Mouse (Mus musculus) embryonic facial prominence, embryonic 13.5 days (tissue): ENCODE results near the gene Stpg4. TPM values are rescaled to one million over a fixed set of nuclear protein-coding genes. Genes with fewer than 3 reads are reported as not detected.
A peak's percentile ranks its signal among the peaks of the same experiment; 100 is the strongest.

Experiments used
- ATAC-seq: fragments of 200-750 bp; cut with Nextera tagmentation; 2 replicates; pipeline ENCODE4 v1.8.0; 2017; ENCODE audit warnings: low read depth; ENCODE audit not compliant: insufficient number of reproducible peaks, insufficient read depth, low FRiP score, low TSS enrichment
- H3K27ac ChIP-seq: fragments of 300-500 bp; sonication (generic); 2 replicates; pipeline ENCODE4 v1.5.1; 2015; ENCODE audit warnings: moderate library complexity, mild to moderate bottlenecking, inconsistent platforms
- H3K27me3 ChIP-seq: fragments of 300-500 bp; sonication (generic); 2 replicates; pipeline ENCODE4 v1.6.1; 2015; ENCODE audit warnings: mild to moderate bottlenecking, inconsistent platforms
- H3K36me3 ChIP-seq: fragments of 300-500 bp; sonication (generic); 2 replicates; pipeline ENCODE4 v1.6.1; 2015; ENCODE audit warnings: mild to moderate bottlenecking, inconsistent platforms
- H3K4me1 ChIP-seq: fragments of 300-500 bp; sonication (generic); 2 replicates; pipeline ENCODE4 v1.6.1; 2015; ENCODE audit warnings: inconsistent platforms
- H3K4me2 ChIP-seq: fragments of 300-500 bp; sonication (generic); 2 replicates; pipeline ENCODE4 v1.6.1; 2015; ENCODE audit warnings: moderate library complexity, mild to moderate bottlenecking, inconsistent platforms
- H3K4me3 ChIP-seq: fragments of 300-500 bp; sonication (generic); 2 replicates; pipeline ENCODE4 v1.5.1; 2015; ENCODE audit warnings: mild to moderate bottlenecking, inconsistent platforms
- H3K9ac ChIP-seq: fragments of 300-500 bp; sonication (generic); 2 replicates; pipeline ENCODE4 v1.6.1; 2015; ENCODE audit warnings: mild to moderate bottlenecking, inconsistent platforms
- H3K9me3 ChIP-seq: fragments of 300-500 bp; sonication (generic); 2 replicates; pipeline ENCODE4 v1.6.1; 2016; ENCODE audit warnings: inconsistent platforms
- WGBS: fragments of 180-500 bp; shearing (Covaris S2); methylation state at CpG from one replicate; pipeline ENCODE4 v1.1.7; 2015; ENCODE audit warnings: mixed read lengths; 5-methylcytosine and 5-hydroxymethylcytosine counted together
- polyA plus RNA-seq: library from polyadenylated mRNA; unstranded; fragments of >200 nt; fragmentation: Nextera tagmentation; extraction: Ambion mirVana; gene quantifications from 2 replicates; pipeline ENCODE4 v1.2.1, GENCODE M21; 2015

Gene Stpg4
- polyA plus RNA-seq, 1 experiment from 2014 or later = not detected

- WGBS = 1% methylated on average over 55 of the region's 86 CpGs
Observed at GRCm38 (mm10) chr17:87445917-87446766, 18.6 kb upstream of the Stpg4 start.

GRCm38 (mm10) chr17:87445337-87445916, 17.9 kb upstream of the Stpg4 start:
- H3K9me3 ChIP-seq = no peaks in the 10 kb centered on the region
- WGBS = under 1% methylated on average over 13 of the region's 13 CpGs
- peak overlapping the region; percentile 93 for H3K4me3 ChIP-seq
- peaks cover 26% of the 10 kb centered on the region for H3K4me1 ChIP-seq
- no peaks in the 10 kb centered on the region for H3K27me3 ChIP-seq
- H3K27ac ChIP-seq = peak overlapping the region; percentile 95
- peak overlapping the region; percentile 72 for H3K4me2 ChIP-seq
- peak overlapping the region; percentile 96 for H3K9ac ChIP-seq
- H3K36me3 ChIP-seq = no peaks in the 10 kb centered on the region
- ATAC-seq = no peak

More at GRCm38 (mm10) chr17:87445917-87446766, 18.6 kb upstream of the Stpg4 start:
- Histone ChIP-seq H3K9me3 (no peaks in the 10 kb centered on the region), H3K36me3 (no peaks in the 10 kb centered on the region), H3K27ac (peak overlapping the region; percentile 95), H3K9ac (peak overlapping the region; percentile 96), H3K4me3 (peak overlapping the region; percentile 93), H3K4me1 (peaks cover 26% of the 10 kb centered on the region), H3K27me3 (no peaks in the 10 kb centered on the region), H3K4me2 (peak overlapping the region; percentile 72)
- peak; percentile 83 for ATAC-seq

- no peak overlapping the region for H3K9ac ChIP-seq
Observed at GRCm38 (mm10) chr17:87444763-87445162, 17.2 kb upstream of the Stpg4 start.

GRCm38 (mm10) chr17:87441537-87441936, 14.0 kb upstream of the Stpg4 start:
- Histone ChIP-seq H3K36me3 (no peaks in the 10 kb centered on the region), H3K27me3 (no peaks in the 10 kb centered on the region), H3K4me1 (peaks cover 25% of the 10 kb centered on the region), H3K4me3 (no peak overlapping the region), H3K27ac (no peak overlapping the region), H3K4me2 (no peak overlapping the region), H3K9me3 (no peaks in the 10 kb centered on the region), H3K9ac (no peak overlapping the region)
- 78% methylated on average over 2 of the region's 2 CpGs for WGBS
- ATAC-seq = no peak

More at GRCm38 (mm10) chr17:87444763-87445162, 17.2 kb upstream of the Stpg4 start:
- WGBS = 47% methylated on average over 4 of the region's 4 CpGs
- ATAC-seq = no peak
- H3K36me3 ChIP-seq = no peaks in the 10 kb centered on the region
- H3K4me2 ChIP-seq = peak overlapping the region; percentile 72
- peaks cover 29% of the 10 kb centered on the region for H3K4me1 ChIP-seq
- H3K4me3 ChIP-seq = peak overlapping the region; percentile 30
- no peaks in the 10 kb centered on the region for H3K27me3 ChIP-seq
- no peak overlapping the region for H3K27ac ChIP-seq
- H3K9me3 ChIP-seq = no peaks in the 10 kb centered on the region

GRCm38 (mm10) chr17:87439441-87439840, 11.9 kb upstream of the Stpg4 start:
- no peak overlapping the region for H3K9ac ChIP-seq
- no peak for ATAC-seq
- H3K4me3 ChIP-seq = no peak overlapping the region
- no peaks in the 10 kb centered on the region for H3K27me3 ChIP-seq
- H3K9me3 ChIP-seq = no peaks in the 10 kb centered on the region
- 89% methylated on average over 2 of the region's 2 CpGs for WGBS
- H3K27ac ChIP-seq = no peak overlapping the region
- peaks cover 13% of the 10 kb centered on the region for H3K36me3 ChIP-seq
- peaks cover 21% of the 10 kb centered on the region for H3K4me1 ChIP-seq
- H3K4me2 ChIP-seq = no peak overlapping the region

GRCm38 (mm10) chr17:87433929-87434328, 6.4 kb upstream of the Stpg4 start:
- Histone ChIP-seq H3K36me3 (peaks cover 58% of the 10 kb centered on the region), H3K9ac (no peak overlapping the region), H3K9me3 (no peaks in the 10 kb centered on the region), H3K4me1 (no peaks in the 10 kb centered on the region), H3K27me3 (no peaks in the 10 kb centered on the region), H3K4me2 (no peak overlapping the region), H3K4me3 (no peak overlapping the region), H3K27ac (no peak overlapping the region)
- 88% methylated on average over 3 of the region's 3 CpGs for WGBS
- no peak for ATAC-seq

- 0 out of 2 replicates have a peak, but pooled peaks cover 3% of the 10 kb centered on the region for H3K4me1 ChIP-seq
- ATAC-seq = no peak
- no peak overlapping the region for H3K4me2 ChIP-seq
- H3K4me3 ChIP-seq = no peak overlapping the region
- H3K27me3 ChIP-seq = no peaks in the 10 kb centered on the region
- H3K9ac ChIP-seq = no peak overlapping the region
- peaks cover 58% of the 10 kb centered on the region for H3K36me3 ChIP-seq
- no peaks in the 10 kb centered on the region for H3K9me3 ChIP-seq
- no peak overlapping the region for H3K27ac ChIP-seq
- whole genome bisulfite sequencing = 98% methylated on average over 5 of the region's 5 CpGs
Observed at GRCm38 (mm10) chr17:87432743-87433142, 5.2 kb upstream of the Stpg4 start.

GRCm38 (mm10) chr17:87432314-87432713, 4.8 kb upstream of the Stpg4 start:
- Histone ChIP-seq H3K36me3 (peaks cover 61% of the 10 kb centered on the region), H3K27ac (no peak overlapping the region), H3K4me3 (no peak overlapping the region), H3K4me1 (0 out of 2 replicates have a peak, but pooled peaks cover 3% of the 10 kb centered on the region), H3K27me3 (no peaks in the 10 kb centered on the region), H3K4me2 (no peak overlapping the region), H3K9ac (no peak overlapping the region), H3K9me3 (no peaks in the 10 kb centered on the region)
- no peak for ATAC-seq

GRCm38 (mm10) chr17:87429431-87429830, 1.9 kb upstream of the Stpg4 start:
- WGBS = 65% methylated on average over 3 of the region's 3 CpGs

GRCm38 (mm10) chr17:87418082-87418481, 9.5 kb downstream of the Stpg4 start:
- no peak for ATAC-seq
- no peaks in the 10 kb centered on the region for H3K4me1 ChIP-seq
- H3K9ac ChIP-seq = no peak overlapping the region
- no peak overlapping the region for H3K4me2 ChIP-seq
- H3K4me3 ChIP-seq = no peak overlapping the region
- H3K27me3 ChIP-seq = no peaks in the 10 kb centered on the region
- no peaks in the 10 kb centered on the region for H3K9me3 ChIP-seq
- WGBS = 67% methylated on average over 7 of the region's 7 CpGs
- no peaks in the 10 kb centered on the region for H3K36me3 ChIP-seq
- H3K27ac ChIP-seq = no peak overlapping the region

More at GRCm38 (mm10) chr17:87429431-87429830, 1.9 kb upstream of the Stpg4 start:
- no peak overlapping the region for H3K4me2 ChIP-seq
- no peak for ATAC-seq
- peak overlapping the region; percentile 13; the same call in 1 of the 2 replicates for H3K27ac ChIP-seq
- no peak overlapping the region for H3K4me3 ChIP-seq
- peaks cover 48% of the 10 kb centered on the region for H3K36me3 ChIP-seq
- no peak overlapping the region for H3K9ac ChIP-seq
- H3K9me3 ChIP-seq = no peaks in the 10 kb centered on the region
- no peaks in the 10 kb centered on the region for H3K27me3 ChIP-seq
- 0 out of 2 replicates have a peak, but pooled peaks cover 3% of the 10 kb centered on the region for H3K4me1 ChIP-seq

- no peak for ATAC-seq
- H3K4me3 ChIP-seq = no peak overlapping the region
- H3K27me3 ChIP-seq = no peaks in the 10 kb centered on the region
- no peak overlapping the region for H3K27ac ChIP-seq
- H3K9me3 ChIP-seq = no peaks in the 10 kb centered on the region
- no peaks in the 10 kb centered on the region for H3K36me3 ChIP-seq
- 0 out of 2 replicates have a peak, but pooled peaks cover 7% of the 10 kb centered on the region for H3K4me1 ChIP-seq
- no peak overlapping the region for H3K9ac ChIP-seq
- 72% methylated on average over 4 of the region's 4 CpGs for WGBS
- H3K4me2 ChIP-seq = no peak overlapping the region
Observed at GRCm38 (mm10) chr17:87406646-87407045, 20.9 kb downstream of the Stpg4 start.

GRCm38 (mm10) chr17:87405576-87405975, 22.0 kb downstream of the Stpg4 start:
- H3K9me3 ChIP-seq = no peaks in the 10 kb centered on the region
- H3K36me3 ChIP-seq = no peaks in the 10 kb centered on the region
- H3K4me1 ChIP-seq = 0 out of 2 replicates have a peak, but pooled peaks cover 7% of the 10 kb centered on the region
- H3K4me2 ChIP-seq = no peak overlapping the region
- ATAC-seq = no peak
- H3K27ac ChIP-seq = no peak overlapping the region
- no peak overlapping the region for H3K9ac ChIP-seq
- 59% methylated on average over 11 of the region's 11 CpGs for WGBS
- H3K4me3 ChIP-seq = no peak overlapping the region
- H3K27me3 ChIP-seq = no peaks in the 10 kb centered on the region
